Mouse (Mus musculus): ENCODE data around the gene Hmga2. TPM values are rescaled to one million over a fixed set of nuclear protein-coding genes. Genes with fewer than 3 reads are reported as not detected.
"Not testable (repeated sequence)": the region's sequence is repeated elsewhere in the genome, so short reads cannot be mapped to it uniquely, and the experiment has no call there.

Hmga2 gene
- total RNA-seq, 1 experiment from 2014 or later, result not detected

GRCm38 (mm10) chr10:120377795-120378194 lies 98.5 kb downstream of the Hmga2 start:
- ATAC-seq (replicated peaks; ENCODE audit: insufficient number of reproducible peaks, low FRiP score, low TSS enrichment, poor library complexity, severe bottlenecking), result no peak

DNA sequence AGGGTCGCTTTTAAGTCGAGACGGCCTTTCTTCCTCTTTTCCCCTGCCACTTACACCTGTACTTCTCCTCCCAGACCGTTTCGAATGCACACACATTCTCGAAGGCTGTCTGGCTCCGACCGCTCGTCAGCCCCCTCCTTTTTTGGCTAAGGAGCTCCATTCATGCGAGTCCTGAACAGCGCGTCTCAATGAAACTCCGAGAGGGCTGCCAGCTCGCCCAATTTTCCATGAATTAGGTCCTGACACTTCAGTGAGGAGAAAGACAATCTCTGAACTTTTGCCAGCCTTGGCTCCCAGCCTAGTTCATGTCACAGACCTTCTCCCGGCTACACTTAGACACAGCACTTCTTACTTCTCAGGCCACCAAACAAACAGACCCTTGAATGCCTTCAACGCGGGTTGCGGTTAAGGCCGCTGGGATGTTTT lies 98.9 kb downstream of the Hmga2 start:
- no peak for ATAC-seq (replicated peaks; ENCODE audit: insufficient number of reproducible peaks, low FRiP score, low TSS enrichment, poor library complexity, severe bottlenecking)

GRCm38 (mm10) chr10:120375438-120375837 lies 100.8 kb downstream of the Hmga2 start:
- no peak for ATAC-seq (replicated peaks; ENCODE audit: insufficient number of reproducible peaks, low FRiP score, low TSS enrichment, poor library complexity, severe bottlenecking)

DNA sequence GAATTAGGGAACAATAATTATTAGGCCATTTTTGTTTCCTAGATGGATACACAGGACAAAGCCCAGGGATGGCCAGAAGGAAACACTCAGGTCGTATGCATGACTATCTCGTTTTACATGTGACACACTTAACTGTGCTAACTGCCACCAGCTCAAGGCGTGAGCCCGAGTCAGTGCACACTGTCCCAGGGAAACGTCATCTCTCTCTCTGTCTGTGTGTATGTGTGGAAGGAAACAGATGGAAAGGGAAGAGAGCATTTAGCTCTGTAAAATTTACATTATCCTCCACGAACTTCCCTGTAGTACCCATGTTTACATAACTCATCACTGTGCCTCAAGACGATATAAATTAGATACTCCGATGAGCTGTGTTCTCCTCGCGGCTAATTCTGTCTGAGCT lies 105.1 kb downstream of the Hmga2 start:
- no peak for ATAC-seq (replicated peaks; ENCODE audit: insufficient number of reproducible peaks, low FRiP score, low TSS enrichment, poor library complexity, severe bottlenecking)

DNA sequence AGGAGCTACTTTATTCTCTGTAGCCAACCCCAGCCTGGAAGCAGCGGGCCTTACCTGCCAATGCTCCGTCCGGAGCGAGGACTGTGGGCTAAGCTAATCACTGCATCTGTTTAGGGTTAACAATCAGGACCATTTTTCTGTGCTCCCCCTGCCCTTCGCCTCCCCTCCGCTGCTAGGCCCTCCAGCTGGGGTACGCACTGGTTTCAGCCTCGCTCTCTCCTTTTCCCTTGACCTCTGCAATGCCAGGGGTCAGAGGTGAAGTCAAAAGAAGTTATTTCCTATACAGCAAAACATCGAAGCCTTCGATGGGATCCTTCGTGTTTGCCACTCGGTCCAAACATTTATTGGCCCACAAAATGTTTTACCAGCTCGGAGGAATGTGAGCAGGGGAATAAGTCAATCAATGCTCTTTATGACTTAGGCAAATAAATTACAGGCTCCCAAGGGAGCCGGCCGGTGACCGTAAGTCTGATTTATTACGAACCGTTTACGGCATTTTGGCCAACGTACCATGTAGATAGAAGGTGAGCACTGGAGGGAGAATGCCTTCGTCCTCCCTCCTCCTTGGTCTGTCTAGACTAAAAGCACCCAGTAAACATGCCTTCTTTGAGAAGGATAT lies 107.0 kb downstream of the Hmga2 start:
- ATAC-seq (replicated peaks; ENCODE audit: insufficient number of reproducible peaks, low FRiP score, low TSS enrichment, poor library complexity, severe bottlenecking), result no peak

DNA sequence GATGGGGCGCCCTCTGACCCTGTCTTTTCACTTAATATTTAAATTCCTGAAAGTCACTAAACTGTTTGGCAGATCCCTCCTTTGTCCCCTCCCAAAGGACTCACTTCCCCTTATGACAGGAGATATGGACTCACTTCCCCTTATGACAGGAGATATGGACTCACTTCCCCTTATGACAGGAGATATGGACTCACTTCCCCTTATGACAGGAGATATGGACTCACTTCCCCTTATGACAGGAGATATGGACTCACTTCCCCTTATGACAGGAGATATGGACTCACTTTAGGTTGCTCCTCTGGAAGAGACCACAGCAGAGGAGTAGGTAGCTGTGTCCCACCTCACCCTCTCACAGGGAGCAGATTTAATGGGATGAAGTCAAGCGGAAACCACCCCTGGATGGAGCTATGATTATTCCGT lies 110.1 kb downstream of the Hmga2 start:
- 0 out of 2 replicates have a peak, but pooled peaks have one; percentile 33 for ATAC-seq (replicated peaks; ENCODE audit: insufficient number of reproducible peaks, low FRiP score, low TSS enrichment, poor library complexity, severe bottlenecking)

- no peak for ATAC-seq (replicated peaks; ENCODE audit: insufficient number of reproducible peaks, low FRiP score, low TSS enrichment, poor library complexity, severe bottlenecking)
Observed at GRCm38 (mm10) chr10:120365380-120366172, 110.7 kb downstream of the Hmga2 start.

DNA sequence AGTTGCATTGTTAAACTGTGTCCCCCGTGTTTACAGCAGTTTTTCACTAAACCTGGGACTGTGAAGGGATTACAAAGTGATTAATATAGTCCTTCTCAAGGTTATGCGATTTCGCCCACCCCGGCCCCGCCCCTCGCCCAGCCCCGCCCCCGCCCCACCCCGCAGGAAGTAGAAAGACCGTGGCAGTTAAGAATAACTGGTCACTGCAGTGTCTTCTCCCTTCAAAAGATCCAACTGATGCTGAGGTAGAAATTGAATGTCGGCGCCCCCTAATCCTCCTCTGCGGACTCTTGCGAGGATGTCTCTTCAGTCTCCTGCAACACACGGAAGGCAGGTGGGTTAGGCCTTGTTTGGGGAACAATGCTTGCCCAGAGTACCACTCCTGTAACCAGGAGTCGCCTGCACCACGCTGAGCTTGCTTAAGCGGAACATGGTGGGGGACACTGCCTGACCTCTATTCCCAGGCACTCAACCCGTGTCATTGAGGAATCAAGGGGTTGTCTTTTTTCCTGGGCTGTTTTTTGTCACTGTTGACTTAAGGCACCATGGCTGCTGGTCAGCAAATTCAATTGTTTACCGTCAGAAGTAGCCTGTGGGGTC lies 112.2 kb downstream of the Hmga2 start:
- no peak for ATAC-seq (replicated peaks; ENCODE audit: insufficient number of reproducible peaks, low FRiP score, low TSS enrichment, poor library complexity, severe bottlenecking)

- ATAC-seq (replicated peaks; ENCODE audit: insufficient number of reproducible peaks, low FRiP score, low TSS enrichment, poor library complexity, severe bottlenecking), result not testable (repeated sequence)
Observed at GRCm38 (mm10) chr10:120363298-120363982, 112.8 kb downstream of the Hmga2 start.

DNA sequence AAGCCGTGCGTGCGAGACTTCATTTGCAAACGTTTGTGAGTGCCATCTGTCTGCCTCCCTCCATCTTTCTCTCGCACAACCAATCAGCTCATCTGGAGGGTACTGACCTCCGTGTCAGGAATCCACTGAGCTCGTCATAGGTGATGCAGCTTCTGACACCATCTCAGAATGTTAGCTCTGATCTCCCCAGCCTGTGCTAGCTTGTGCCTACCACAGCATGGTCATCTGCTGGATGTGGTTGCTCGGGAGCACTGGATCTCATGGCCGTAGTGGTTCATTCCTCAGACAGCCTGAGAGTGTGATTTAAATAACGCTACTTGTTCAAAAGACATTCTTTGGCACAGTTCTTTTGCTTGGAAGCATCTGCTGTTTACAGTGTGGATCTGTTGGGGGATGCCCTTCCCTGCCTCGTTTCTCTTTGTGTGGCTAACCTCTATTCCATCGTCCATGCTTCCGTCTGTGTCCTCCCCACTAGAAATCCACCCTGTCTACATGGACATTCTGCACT lies 121.7 kb downstream of the Hmga2 start:
- no peak for ATAC-seq (replicated peaks; ENCODE audit: insufficient number of reproducible peaks, low FRiP score, low TSS enrichment, poor library complexity, severe bottlenecking)

- ATAC-seq (replicated peaks; ENCODE audit: insufficient number of reproducible peaks, low FRiP score, low TSS enrichment, poor library complexity, severe bottlenecking), result no peak
Observed at GRCm38 (mm10) chr10:120345325-120345724, 130.9 kb downstream of the Hmga2 start.

- ATAC-seq (replicated peaks; ENCODE audit: insufficient number of reproducible peaks, low FRiP score, low TSS enrichment, poor library complexity, severe bottlenecking), result no peak
Observed at GRCm38 (mm10) chr10:120344558-120345318, 131.5 kb downstream of the Hmga2 start.

- ATAC-seq (replicated peaks; ENCODE audit: insufficient number of reproducible peaks, low FRiP score, low TSS enrichment, poor library complexity, severe bottlenecking), result not testable (repeated sequence)
Observed at GRCm38 (mm10) chr10:120339906-120340305, 136.4 kb downstream of the Hmga2 start.

DNA sequence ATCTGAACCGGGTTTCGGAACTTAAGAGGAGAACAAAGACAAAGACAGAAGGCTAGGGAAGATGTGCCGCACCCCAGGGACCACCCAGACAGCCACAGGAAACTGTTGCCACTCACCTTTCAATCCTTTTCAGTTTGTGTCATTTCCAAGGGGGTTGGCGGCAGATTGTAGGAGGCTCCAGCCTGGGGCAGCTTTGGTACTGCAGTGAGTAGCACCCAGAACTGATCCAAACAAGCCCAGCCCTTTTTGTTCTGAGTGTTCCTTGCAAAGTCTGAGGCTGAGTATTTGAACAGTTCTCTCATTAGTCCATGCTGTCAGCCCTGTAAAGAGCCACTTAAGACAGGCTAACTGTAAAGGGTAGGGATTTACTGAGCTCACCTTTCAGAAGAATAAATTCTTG lies 136.9 kb downstream of the Hmga2 start:
- ATAC-seq (replicated peaks; ENCODE audit: insufficient number of reproducible peaks, low FRiP score, low TSS enrichment, poor library complexity, severe bottlenecking), result no peak

DNA sequence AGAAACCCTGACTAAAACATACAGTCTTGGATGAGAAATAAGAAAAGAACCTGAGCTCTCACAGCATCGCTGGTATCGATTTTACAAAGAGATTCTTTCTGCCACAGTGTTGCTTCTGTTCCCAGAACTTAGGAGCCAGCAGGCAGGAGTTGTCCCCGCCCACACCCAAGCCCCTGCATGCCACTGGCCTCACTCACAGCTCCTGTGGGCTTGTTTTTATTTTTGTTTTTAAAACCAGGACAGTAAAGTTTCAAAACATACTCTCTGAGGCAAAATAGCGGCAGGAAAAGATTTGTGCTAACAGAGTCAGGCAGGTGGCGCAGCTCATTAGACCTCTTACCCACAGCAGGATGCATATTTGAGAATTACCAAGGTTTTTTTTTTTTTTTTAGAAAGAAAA lies 137.4 kb downstream of the Hmga2 start:
- no peak for ATAC-seq (replicated peaks; ENCODE audit: insufficient number of reproducible peaks, low FRiP score, low TSS enrichment, poor library complexity, severe bottlenecking)

GRCm38 (mm10) chr10:120338431-120338830 lies 137.8 kb downstream of the Hmga2 start:
- ATAC-seq (replicated peaks; ENCODE audit: insufficient number of reproducible peaks, low FRiP score, low TSS enrichment, poor library complexity, severe bottlenecking), result not testable (repeated sequence)

GRCm38 (mm10) chr10:120327946-120328345 lies 148.3 kb downstream of the Hmga2 start:
- ATAC-seq (replicated peaks; ENCODE audit: insufficient number of reproducible peaks, low FRiP score, low TSS enrichment, poor library complexity, severe bottlenecking), result no peak

- ATAC-seq (replicated peaks; ENCODE audit: insufficient number of reproducible peaks, low FRiP score, low TSS enrichment, poor library complexity, severe bottlenecking), result peak; percentile 47
Observed at GRCm38 (mm10) chr10:120323584-120324203, 152.6 kb downstream of the Hmga2 start.
